Comparison of ENCODE assay signal across 20 mouse cellular contexts in genomic region chr3:110055433-110055832, GRCm38 (mm10).
"Had no signal": no experiment of that assay in that cellular context is flagged by ENCODE, and none has a peak within 500 bp of the region (broad histone marks: within the 10 kb centered on the region; RNA-seq: fewer than 3 reads in every experiment).

No protein-coding gene starts in this region.

- H3K4me3 ChIP-seq: limb, embryonic 12.5 days; limb, embryonic 15.5 days; midbrain, embryonic 12.5 days; midbrain, embryonic 15.5 days; neural tube, embryonic 12.5 days; neural tube, embryonic 15.5 days; stomach, embryonic 15.5 days had no signal

- H3K36me3 ChIP-seq: limb, embryonic 12.5 days; limb, embryonic 15.5 days; midbrain, embryonic 12.5 days; midbrain, embryonic 15.5 days; neural tube, embryonic 12.5 days; neural tube, embryonic 15.5 days; stomach, embryonic 15.5 days had no signal

- ATAC-seq: liver, postnatal 0 days; lung, postnatal 0 days; midbrain, embryonic 15.5 days had no signal

- H3K4me1 ChIP-seq: limb, embryonic 12.5 days; limb, embryonic 15.5 days; midbrain, embryonic 12.5 days; midbrain, embryonic 15.5 days; neural tube, embryonic 12.5 days; neural tube, embryonic 15.5 days; stomach, embryonic 15.5 days had no signal

- H3K27me3 ChIP-seq: limb, embryonic 12.5 days; limb, embryonic 15.5 days; midbrain, embryonic 12.5 days; midbrain, embryonic 15.5 days; neural tube, embryonic 12.5 days; neural tube, embryonic 15.5 days; stomach, embryonic 15.5 days had no signal

- H3K9ac ChIP-seq: limb, embryonic 12.5 days; limb, embryonic 15.5 days; liver, embryonic 14.5 days; liver, postnatal 0 days; lung, embryonic 14.5 days; midbrain, embryonic 12.5 days; midbrain, embryonic 15.5 days; neural tube, embryonic 12.5 days; neural tube, embryonic 15.5 days; stomach, embryonic 15.5 days had no signal

- H3K4me2 ChIP-seq: limb, embryonic 12.5 days; limb, embryonic 15.5 days; liver, embryonic 11.5 days; lung, embryonic 14.5 days; midbrain, embryonic 12.5 days; midbrain, embryonic 15.5 days; neural tube, embryonic 12.5 days; stomach, embryonic 15.5 days had no signal

- H3K27ac ChIP-seq: kidney, postnatal 0 days; limb, embryonic 12.5 days; limb, embryonic 15.5 days; liver, embryonic 14.5 days; macrophage; midbrain, embryonic 12.5 days; midbrain, embryonic 15.5 days; neural tube, embryonic 12.5 days; neural tube, embryonic 15.5 days; stomach, embryonic 15.5 days had no signal

- DNase-seq: kidney, adult 9 months; kidney, postnatal 36 days; layer of hippocampus, adult 9-11 months; left cerebral cortex, postnatal 4 days; liver, postnatal 0 days; lung, embryonic 14.5 days; spleen, adult 18-20 months; thymus, postnatal 25 days had no signal

- H3K9me3 ChIP-seq: limb, embryonic 15.5 days; midbrain, embryonic 12.5 days; midbrain, embryonic 15.5 days; stomach, embryonic 15.5 days had no signal
